Mouse (Mus musculus): Measurements from ENCODE around the gene Siva1. TPM values are rescaled to one million over a fixed set of nuclear protein-coding genes. Genes with fewer than 3 reads are reported as not detected.

Siva1 gene
- total and polyA plus RNA-seq, 3 experiments, result 78.1 to 137 (median 135) TPM

- peak; percentile 71 for TF ChIP-seq IRF4 (IDR thresholded peaks at IDR 0.05; ENCODE audit: low read depth, low read length)
- no peak for TF ChIP-seq ZKSCAN1 (IDR thresholded peaks at IDR 0.05; ENCODE audit: borderline replicate concordance, low read depth, low read length)
- no peak for TF ChIP-seq ZNF384 (IDR thresholded peaks at IDR 0.05; ENCODE audit: low read depth, low read length)
- TF ChIP-seq PAX5 (IDR thresholded peaks at IDR 0.05; ENCODE audit: low read length), result no peak
- peak; percentile 23; the same call in 1 of the 2 replicates for TF ChIP-seq SIN3A (IDR thresholded peaks at IDR 0.05; ENCODE audit: low read length)
- TF ChIP-seq HCFC1 (IDR thresholded peaks at IDR 0.05; ENCODE audit: low read depth, low read length), result no peak; the same call in 1 of the 2 replicates
- TF ChIP-seq MYC (IDR thresholded peaks at IDR 0.05; ENCODE audit: low read depth, low read length), result no peak
- peak; percentile 71 for TF ChIP-seq ELF1 (IDR thresholded peaks at IDR 0.05; ENCODE audit: low read depth, low read length)
- no peak for TF ChIP-seq KAT2A (IDR thresholded peaks at IDR 0.05; ENCODE audit: insufficient replicate concordance, low read length)
- no peak for TF ChIP-seq SMC3 (IDR thresholded peaks at IDR 0.05; ENCODE audit: low read depth, low read length)
- peak; percentile 38 for TF ChIP-seq NELFE (IDR thresholded peaks at IDR 0.05; ENCODE audit: low read depth, low read length)
- TF ChIP-seq TBP (conservative IDR thresholded peaks at IDR 0.05; ENCODE audit: low read depth, low read length), result peak; percentile 48; the same call in 1 of the 2 replicates
- TF ChIP-seq RCOR1 (conservative IDR thresholded peaks at IDR 0.05; ENCODE audit: low read depth, low read length), result 0 out of 2 replicates have a peak, but pooled peaks have one; percentile 49
- TF ChIP-seq JUN (IDR thresholded peaks at IDR 0.05; ENCODE audit: insufficient read depth, low read depth, low read length), result no peak
- TF ChIP-seq MXI1 (IDR thresholded peaks at IDR 0.05; ENCODE audit: low read depth, low read length), result no peak
- TF ChIP-seq USF1 (IDR thresholded peaks at IDR 0.05; ENCODE audit: low read depth, low read length), result no peak
- TF ChIP-seq NRF1 (IDR thresholded peaks at IDR 0.05; ENCODE audit: low read depth, low read length), result no peak
- 0 out of 2 replicates have a peak, but pooled peaks have one; percentile 68 for TF ChIP-seq TCF12 (IDR thresholded peaks at IDR 0.05; ENCODE audit: low read depth, low read length)
- TF ChIP-seq RAD21 (IDR thresholded peaks at IDR 0.05; ENCODE audit: low read depth, low read length), result no peak; the same call in 1 of the 2 replicates
- peak; percentile 13; the same call in 1 of the 2 replicates for TF ChIP-seq POLR2A (IDR thresholded peaks at IDR 0.05; ENCODE audit: low read depth, low read length)
These were observed 27.3 kb upstream of the Siva1 start (continued) for GRCm38 (mm10) chr12:112617184-112617583.

- in situ Hi-C loops (cut with MboI; ENCODE audit: low pct_ligation_motif_present, low pct_unique_long_range_greater_than_20kb, low sequenced_read_pairs), result no loop called here
- Histone ChIP-seq H3K4me1 (ENCODE audit: control insufficient read depth in 1 of 2, insufficient read depth in 2 of 2) (peaks cover 37 to 94% of the 10 kb centered on the region in 2 experiments), H3K27ac (ENCODE audit: insufficient read depth, low read depth) (peak overlapping the region; percentile 75), H3K4me3 (replicated peaks in 1 of 3; ENCODE audit: low read depth in 2 of 3, low read length in 2 of 3, poor library complexity in 1 of 3) (peak overlapping the region in 1 of 3 experiments; percentile 8), H3K27me3 (replicated peaks) (no peaks in the 10 kb centered on the region), H3K9ac (ENCODE audit: insufficient read depth, low read depth) (no peak overlapping the region), H3K9me3 (replicated peaks; ENCODE audit: low read length) (no peaks in the 10 kb centered on the region), H3K79me2 (replicated peaks; ENCODE audit: control insufficient read depth, extremely low read depth, insufficient read depth, poor library complexity, severe bottlenecking) (no peaks in the 10 kb centered on the region), H3K36me3 (replicated peaks in 1 of 2; ENCODE audit: control insufficient read depth in 1 of 2, insufficient read depth in 1 of 2, low read length in 1 of 2) (peaks cover 19 to 34% of the 10 kb centered on the region in 2 experiments), H3K4me2 (ENCODE audit: insufficient read depth, low read depth, poor library complexity, severe bottlenecking) (peak overlapping the region; percentile 17)
- dilution Hi-C loops (cut with MboI; ENCODE audit: extremely low pct_ligation_motif_present, extremely low pct_unique_long_range_greater_than_20kb, low sequenced_read_pairs), result no loop called here
- peak; percentile 96 for DNase-seq (ENCODE audit: extremely low read depth)
- TF ChIP-seq MYC (IDR thresholded peaks at IDR 0.05; ENCODE audit: low read depth, low read length) (peak; percentile 74), MEF2A (IDR thresholded peaks at IDR 0.05; ENCODE audit: borderline replicate concordance, low read depth, low read length) (peak; percentile 96), HCFC1 (IDR thresholded peaks at IDR 0.05; ENCODE audit: low read depth, low read length) (peak; percentile 50; the same call in 1 of the 2 replicates), SMC3 (IDR thresholded peaks at IDR 0.05; ENCODE audit: low read depth, low read length) (peak; percentile 39), IRF4 (IDR thresholded peaks at IDR 0.05; ENCODE audit: low read depth, low read length) (peak; percentile 73), RCOR1 (conservative IDR thresholded peaks at IDR 0.05; ENCODE audit: low read depth, low read length) (no peak), POLR2A (IDR thresholded peaks at IDR 0.05; ENCODE audit: low read depth, low read length) (no peak), UBTF (IDR thresholded peaks at IDR 0.05; ENCODE audit: low read depth, low read length) (0 out of 2 replicates have a peak, but pooled peaks have one; percentile 59), NELFE (IDR thresholded peaks at IDR 0.05; ENCODE audit: low read depth, low read length) (peak; percentile 37), SIN3A (IDR thresholded peaks at IDR 0.05; ENCODE audit: low read length) (peak; percentile 64), MAFK (IDR thresholded peaks at IDR 0.05; ENCODE audit: insufficient replicate concordance, low read length) (peak; percentile 91), JUND (conservative IDR thresholded peaks at IDR 0.05; ENCODE audit: low read depth, low read length) (peak; percentile 52), PAX5 (IDR thresholded peaks at IDR 0.05; ENCODE audit: low read length) (no peak), KAT2A (IDR thresholded peaks at IDR 0.05; ENCODE audit: insufficient replicate concordance, low read length) (0 out of 2 replicates have a peak, but pooled peaks have one; percentile 61), CHD2 (IDR thresholded peaks at IDR 0.05; ENCODE audit: low read length) (peak; percentile 64; the same call in 1 of the 2 replicates), CTCF (conservative IDR thresholded peaks at IDR 0.05 in 1 of 2, IDR thresholded peaks at IDR 0.05 in 1 of 2; ENCODE audit: low read depth in 2 of 2, low read length in 2 of 2) (peak; percentile 56 to 89), EP300 (IDR thresholded peaks at IDR 0.05; ENCODE audit: low read length) (peak; percentile 81), MAX (IDR thresholded peaks at IDR 0.05; ENCODE audit: low read length) (peak; percentile 75; the same call in 1 of the 2 replicates), GABPA (IDR thresholded peaks at IDR 0.05; ENCODE audit: insufficient replicate concordance, low read depth, low read length) (no peak), RAD21 (IDR thresholded peaks at IDR 0.05; ENCODE audit: low read depth, low read length) (peak; percentile 55), ETS1 (conservative IDR thresholded peaks at IDR 0.05; ENCODE audit: low read depth, low read length) (peak; percentile 98), MAZ (IDR thresholded peaks at IDR 0.05; ENCODE audit: low read depth, low read length) (peak; percentile 81), TCF12 (IDR thresholded peaks at IDR 0.05; ENCODE audit: low read depth, low read length) (peak; percentile 97), POLR2AphosphoS2 (IDR thresholded peaks at IDR 0.05; ENCODE audit: low read depth, low read length) (peak; percentile 81; the same call in 1 of the 2 replicates), BHLHE40 (IDR thresholded peaks at IDR 0.05; ENCODE audit: low read depth, low read length) (peak; percentile 95), E2F4 (IDR thresholded peaks at IDR 0.05; ENCODE audit: insufficient replicate concordance, low read depth, low read length) (no peak)
These were observed 26.5 kb upstream of the Siva1 start for GRCm38 (mm10) chr12:112617898-112618380.
